Mouse (Mus musculus) heart, embryonic 11.5 days (tissue): ENCODE data around the gene Tbca. TPM values are rescaled to one million over a fixed set of nuclear protein-coding genes. Genes with fewer than 3 reads are reported as not detected.

ENCODE experiments used
- ATAC-seq: fragments of 200-750 bp; cut with Nextera tagmentation; replicated peaks from 2 replicates; pipeline ENCODE4 v1.8.0; 2017; ENCODE audit warnings: moderate library complexity; ENCODE audit not compliant: insufficient number of reproducible peaks, low FRiP score, low TSS enrichment
- H3K27ac ChIP-seq: fragments of 300-500 bp; sonication (generic); 2 replicates; pipeline ENCODE4 v1.5.1; 2014; ENCODE audit warnings: mild to moderate bottlenecking, low read depth, low read length
- H3K27me3 ChIP-seq: fragments of 300-500 bp; sonication (generic); 2 replicates; pipeline ENCODE4 v1.6.1; 2014; ENCODE audit warnings: mild to moderate bottlenecking, low read length, mixed read lengths; ENCODE audit not compliant: control insufficient read depth, insufficient read depth
- H3K36me3 ChIP-seq: fragments of 300-500 bp; sonication (generic); 2 replicates; pipeline ENCODE4 v1.6.1; 2014; ENCODE audit warnings: mild to moderate bottlenecking, low read length, moderate library complexity, mixed read lengths; ENCODE audit not compliant: control insufficient read depth, insufficient read depth
- H3K4me1 ChIP-seq: fragments of 300-500 bp; sonication (generic); 2 replicates; pipeline ENCODE4 v1.6.1; 2014; ENCODE audit warnings: low read length; ENCODE audit not compliant: control insufficient read depth, insufficient read depth
- H3K4me2 ChIP-seq: fragments of 300-500 bp; sonication (generic); 2 replicates; pipeline ENCODE4 v1.6.1; 2014; ENCODE audit warnings: mild to moderate bottlenecking, moderate library complexity
- H3K4me3 ChIP-seq: fragments of 300-500 bp; sonication (generic); 2 replicates; pipeline ENCODE4 v1.5.1; 2014; ENCODE audit warnings: low read depth, low read length
- H3K9ac ChIP-seq: fragments of 300-500 bp; sonication (generic); 2 replicates; pipeline ENCODE4 v1.6.1; 2014; ENCODE audit warnings: mild to moderate bottlenecking, low read depth, low read length, moderate library complexity
- H3K9me3 ChIP-seq: fragments of 300-500 bp; sonication (generic); replicated peaks from 2 replicates; pipeline ENCODE4 v1.6.1; 2016; ENCODE audit warnings: low read length; ENCODE audit not compliant: control insufficient read depth
- whole genome bisulfite sequencing: fragments of 180-500 bp; shearing (Covaris S2); extraction: QIAGEN DNeasy Blood & Tissue Kit; methylation state at CpG from one replicate; pipeline ENCODE4 v1.1.7; 2014; ENCODE audit not compliant: insufficient replicate concordance; 5-methylcytosine and 5-hydroxymethylcytosine counted together
- polyA plus RNA-seq: library from polyadenylated mRNA; unstranded; fragments of >200 nt; fragmentation: Nextera tagmentation; extraction: Ambion mirVana; gene quantifications from 2 replicates; pipeline ENCODE4 v1.2.1, GENCODE M21; 2014

The Tbca gene
- polyA plus RNA-seq, 1 experiment from 2014 or later, result 258 TPM

- no peak for ATAC-seq
- Histone ChIP-seq H3K4me2 (no peak overlapping the region), H3K27me3 (peaks cover 34% of the 10 kb centered on the region), H3K27ac (no peak overlapping the region), H3K9me3 (no peaks in the 10 kb centered on the region), H3K4me1 (no peaks in the 10 kb centered on the region), H3K9ac (no peak overlapping the region), H3K36me3 (no peaks in the 10 kb centered on the region), H3K4me3 (no peak overlapping the region)
- WGBS, result 60% methylated on average over 5 of the region's 5 CpGs
Measured at GRCm38 (mm10) chr13:94862491-94863230, 74.0 kb downstream of the Tbca start.

- H3K36me3 ChIP-seq, result no peaks in the 10 kb centered on the region
- H3K4me2 ChIP-seq, result no peak overlapping the region
- H3K27ac ChIP-seq, result no peak overlapping the region
- peaks cover 72% of the 10 kb centered on the region for H3K27me3 ChIP-seq
- no peak for ATAC-seq
- peaks cover 4% of the 10 kb centered on the region; the same call in 1 of the 2 replicates for H3K4me1 ChIP-seq
- no peaks in the 10 kb centered on the region for H3K9me3 ChIP-seq
- H3K9ac ChIP-seq, result no peak overlapping the region
- 12% methylated on average over 2 of the region's 2 CpGs for WGBS
- no peak overlapping the region for H3K4me3 ChIP-seq
Measured at GRCm38 (mm10) chr13:94866906-94867305, 78.2 kb downstream of the Tbca start.

GRCm38 (mm10) chr13:94867772-94868171, 79.1 kb downstream of the Tbca start:
- Histone ChIP-seq H3K9me3 (no peaks in the 10 kb centered on the region), H3K27ac (no peak overlapping the region), H3K4me3 (no peak overlapping the region), H3K9ac (no peak overlapping the region), H3K36me3 (no peaks in the 10 kb centered on the region), H3K4me2 (no peak overlapping the region), H3K4me1 (peaks cover 4% of the 10 kb centered on the region; the same call in 1 of the 2 replicates), H3K27me3 (peaks cover 76% of the 10 kb centered on the region)
- no peak for ATAC-seq
- 39% methylated on average over 4 of the region's 4 CpGs for WGBS

GRCm38 (mm10) chr13:94868478-94868950, 79.8 kb downstream of the Tbca start:
- H3K4me2 ChIP-seq, result peak overlapping the region; percentile 81
- peak overlapping the region; percentile 36; the same call in 1 of the 2 replicates for H3K9ac ChIP-seq
- no peak overlapping the region for H3K27ac ChIP-seq
- ATAC-seq, result peak; percentile 52; the same call in 1 of the 2 replicates
- no peaks in the 10 kb centered on the region for H3K36me3 ChIP-seq
- under 1% methylated on average over 34 of the region's 35 CpGs for WGBS
- peaks cover 6% of the 10 kb centered on the region; the same call in 1 of the 2 replicates for H3K4me1 ChIP-seq
- H3K9me3 ChIP-seq, result no peaks in the 10 kb centered on the region
- H3K4me3 ChIP-seq, result peak overlapping the region; percentile 42
- H3K27me3 ChIP-seq, result peaks cover 81% of the 10 kb centered on the region

GRCm38 (mm10) chr13:94869541-94869940, 80.8 kb downstream of the Tbca start:
- WGBS, result 3% methylated on average over 8 of the region's 8 CpGs
- no peak overlapping the region for H3K9ac ChIP-seq
- H3K9me3 ChIP-seq, result no peaks in the 10 kb centered on the region
- H3K4me1 ChIP-seq, result peaks cover 9% of the 10 kb centered on the region; the same call in 1 of the 2 replicates
- H3K27ac ChIP-seq, result no peak overlapping the region
- no peak for ATAC-seq
- peak overlapping the region; percentile 81 for H3K4me2 ChIP-seq
- peaks cover 86% of the 10 kb centered on the region for H3K27me3 ChIP-seq
- no peaks in the 10 kb centered on the region for H3K36me3 ChIP-seq
- H3K4me3 ChIP-seq, result 0 out of 2 replicates have a peak overlapping the region, but pooled peaks have one; percentile 42

GRCm38 (mm10) chr13:94870071-94870460, 81.4 kb downstream of the Tbca start:
- H3K4me1 ChIP-seq, result peaks cover 9% of the 10 kb centered on the region; the same call in 1 of the 2 replicates
- no peak for ATAC-seq
- no peak overlapping the region for H3K9ac ChIP-seq
- H3K9me3 ChIP-seq, result no peaks in the 10 kb centered on the region
- H3K4me3 ChIP-seq, result no peak overlapping the region
- H3K27ac ChIP-seq, result no peak overlapping the region
- 5% methylated on average over 9 of the region's 9 CpGs for WGBS
- peaks cover 88% of the 10 kb centered on the region for H3K27me3 ChIP-seq
- no peaks in the 10 kb centered on the region for H3K36me3 ChIP-seq
- no peak overlapping the region for H3K4me2 ChIP-seq

- Histone ChIP-seq H3K9me3 (no peaks in the 10 kb centered on the region), H3K4me3 (no peak overlapping the region), H3K9ac (no peak overlapping the region), H3K4me1 (peaks cover 9% of the 10 kb centered on the region; the same call in 1 of the 2 replicates), H3K27ac (no peak overlapping the region), H3K36me3 (no peaks in the 10 kb centered on the region), H3K27me3 (peaks cover 91% of the 10 kb centered on the region), H3K4me2 (no peak overlapping the region)
- under 1% methylated on average over 21 of the region's 21 CpGs for WGBS
- no peak for ATAC-seq
Measured at GRCm38 (mm10) chr13:94870461-94871186, 81.9 kb downstream of the Tbca start.

- H3K36me3 ChIP-seq, result no peaks in the 10 kb centered on the region
- H3K4me1 ChIP-seq, result peaks cover 9% of the 10 kb centered on the region; the same call in 1 of the 2 replicates
- no peak overlapping the region for H3K9ac ChIP-seq
- under 1% methylated on average over 7 of the region's 7 CpGs for WGBS
- no peak for ATAC-seq
- H3K9me3 ChIP-seq, result no peaks in the 10 kb centered on the region
- no peak overlapping the region for H3K4me2 ChIP-seq
- no peak overlapping the region for H3K4me3 ChIP-seq
- H3K27me3 ChIP-seq, result peaks cover 91% of the 10 kb centered on the region
- no peak overlapping the region for H3K27ac ChIP-seq
Measured at GRCm38 (mm10) chr13:94871806-94872320, 83.2 kb downstream of the Tbca start.
